Mouse (Mus musculus): ENCODE measurements at regions not wholly inside any gene's neighbourhood (a gene's known extent, or its start where the extent isn't known, plus 50 kb on each side); places are given as distances from the start of the nearest gene placed in this dataset.
A peak's percentile ranks its signal among the peaks of the same experiment; 100 is the strongest.

DNA sequence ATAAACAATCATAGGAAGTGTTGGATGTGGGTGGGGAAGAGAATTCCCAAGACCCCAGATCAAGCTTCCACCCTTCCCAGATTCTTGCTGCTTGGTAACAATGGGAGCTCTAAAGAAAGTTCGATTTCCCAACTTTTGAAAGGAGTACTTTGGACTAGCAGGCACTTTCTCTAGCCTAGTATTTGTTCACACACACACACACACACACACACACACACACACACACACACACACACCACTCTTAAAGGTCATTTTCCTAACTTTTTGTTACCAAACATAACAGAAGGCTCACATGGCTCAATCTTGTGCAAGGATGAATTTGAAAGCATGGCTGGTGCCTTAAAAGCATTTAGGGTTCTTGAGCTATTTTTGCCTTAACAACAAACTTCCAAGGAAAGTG lies 71.6 kb upstream of the Pgrmc2 start:
- peak; percentile 44 for DNase-seq (ENCODE audit: low spot score)

DNA sequence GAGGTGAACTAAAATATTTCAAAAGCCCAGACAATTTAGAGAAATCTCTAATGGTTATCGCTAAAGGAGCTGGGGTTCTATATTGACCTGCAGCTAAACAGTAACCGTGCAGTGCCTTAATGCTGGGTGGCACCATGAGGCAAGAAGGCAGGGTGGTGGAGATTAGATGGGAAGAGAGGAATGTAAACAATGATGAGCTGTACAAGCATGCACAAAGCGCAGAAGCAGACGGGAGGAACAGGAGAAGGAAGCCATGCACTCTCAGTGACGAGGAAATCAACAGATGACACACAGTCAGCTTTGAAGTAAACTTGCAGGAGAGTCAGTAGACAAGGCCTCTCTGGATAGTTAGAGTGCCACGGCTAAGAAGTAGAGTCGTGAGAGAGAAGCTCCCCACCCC lies 69.1 kb upstream of the Pgrmc2 start:
- DNase-seq (ENCODE audit: low spot score): no peak

DNA sequence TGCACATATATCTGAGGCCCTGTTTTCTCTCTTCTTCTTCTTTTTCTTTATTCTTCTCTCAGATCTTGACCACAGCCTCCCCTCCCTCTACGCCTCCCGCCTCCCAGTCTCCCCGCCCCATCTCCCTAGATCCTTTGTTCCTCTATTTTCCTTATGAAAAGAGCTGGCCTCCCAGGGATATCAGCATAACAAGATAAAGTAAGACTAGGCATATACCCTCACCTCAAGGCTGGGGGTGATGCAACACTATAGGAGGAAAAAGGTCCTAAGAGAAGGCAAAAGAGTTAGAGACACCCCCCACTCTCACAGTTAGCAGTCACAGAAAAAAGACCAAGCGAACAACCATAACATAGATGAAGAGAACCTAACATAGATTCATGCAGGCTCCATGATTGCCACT lies 57.5 kb upstream of the Pgrmc2 start:
- no peak for DNase-seq (ENCODE audit: low spot score)

DNA sequence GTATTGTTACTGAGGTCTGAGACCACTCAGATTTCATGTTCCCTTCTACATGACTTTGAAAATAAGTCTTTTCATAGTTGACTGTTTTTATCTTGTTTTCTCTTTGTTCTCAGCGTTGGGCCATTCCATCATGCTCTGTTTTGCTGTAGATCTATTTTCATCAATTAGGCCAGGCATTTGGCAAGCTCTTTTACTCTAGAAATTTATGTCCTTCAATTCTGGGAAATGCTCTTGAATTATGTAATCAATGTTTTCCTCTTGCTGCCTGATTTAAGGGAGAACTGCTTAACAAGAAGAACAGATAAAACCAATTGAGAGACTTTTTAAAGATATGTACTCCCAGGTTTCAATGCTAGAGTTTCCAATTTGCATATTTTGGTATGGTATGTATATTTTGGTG lies 55.1 kb upstream of the Pgrmc2 start:
- peak; percentile 49 for DNase-seq (ENCODE audit: low spot score)

DNA sequence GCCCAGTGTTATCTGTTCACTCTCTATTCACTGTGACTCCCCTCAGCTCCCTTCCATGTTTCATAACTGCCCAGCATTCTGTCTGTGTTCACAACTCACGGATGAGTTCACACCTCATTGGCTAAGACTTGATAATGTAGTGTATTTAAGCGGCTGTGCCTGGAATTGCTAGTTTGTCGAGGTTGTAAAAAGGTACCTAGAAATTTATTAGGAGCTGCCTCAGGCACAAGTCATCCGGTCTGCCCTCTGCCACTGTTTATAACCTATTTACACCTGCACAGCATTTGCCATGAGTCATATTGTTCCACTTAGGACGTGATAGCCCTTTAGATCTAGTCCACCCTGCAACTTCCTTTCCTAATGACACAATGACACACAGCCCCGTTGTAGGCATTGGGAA lies 50.0 kb upstream of the Pgrmc2 start:
- DNase-seq (ENCODE audit: low spot score): no peak

All from adipocyte (in vitro differentiated cells).